13 mouse cellular contexts compared by ENCODE assay signal in genomic region chr12:17037053-17037610, GRCm38 (mm10). TPM values are rescaled to one million over a fixed set of nuclear protein-coding genes. Genes with fewer than 3 reads are reported as not detected.
A peak's percentile ranks its signal among the peaks of the same experiment; 100 is the strongest.
DNase-seq lines count a peak whose midpoint lies in the region; ATAC-seq lines count a peak whose summit lies in the region.
"Had no signal": no experiment of that assay in that cellular context is flagged by ENCODE, and none has a peak within 500 bp of the region (broad histone marks: within the 10 kb centered on the region; RNA-seq: fewer than 3 reads in every experiment).

No protein-coding gene starts in this region.

- H3K27me3 ChIP-seq in hindbrain, embryonic 16.5 days (replicated peaks; ENCODE audit: control insufficient read depth, insufficient read depth, low read length) = no peaks in the 10 kb centered on the region
- H3K27me3 ChIP-seq in hindbrain, embryonic 12.5 days = no peaks in the 10 kb centered on the region
- no peaks in the 10 kb centered on the region for H3K27me3 ChIP-seq in midbrain, embryonic 14.5 days (ENCODE audit: control insufficient read depth, insufficient read depth, low read length)
- H3K27me3 ChIP-seq in midbrain, embryonic 10.5 days (ENCODE audit: low read depth, poor library complexity, severe bottlenecking) = no peaks in the 10 kb centered on the region
- no peaks in the 10 kb centered on the region for H3K27me3 ChIP-seq in intestine, embryonic 15.5 days (replicated peaks)
- H3K27me3 ChIP-seq: embryonic facial prominence, embryonic 15.5 days had no signal

- H3K4me3 ChIP-seq in hindbrain, embryonic 16.5 days (ENCODE audit: low read length) = no peak overlapping the region
- H3K4me3 ChIP-seq in hindbrain, embryonic 12.5 days = no peak overlapping the region
- H3K4me3 ChIP-seq in midbrain, embryonic 14.5 days (replicated peaks; ENCODE audit: low read depth, low read length) = no peak overlapping the region
- H3K4me3 ChIP-seq in midbrain, embryonic 10.5 days = no peak overlapping the region
- H3K4me3 ChIP-seq in intestine, embryonic 15.5 days (replicated peaks) = no peak overlapping the region
- H3K4me3 ChIP-seq: embryonic facial prominence, embryonic 15.5 days had no signal

- ATAC-seq in hindbrain, embryonic 16.5 days = 0 out of 2 replicates have a peak, but pooled peaks have one; percentile 12
- no peak for ATAC-seq in hindbrain, embryonic 12.5 days (ENCODE audit: low FRiP score)
- no peak for ATAC-seq in midbrain, embryonic 14.5 days (ENCODE audit: low FRiP score, low TSS enrichment)
- ATAC-seq in intestine, embryonic 15.5 days = no peak

- WGBS in hindbrain, embryonic 16.5 days = 49% methylated on average over 14 of the region's 14 CpGs
- 65% methylated on average over 14 of the region's 14 CpGs for WGBS in hindbrain, embryonic 12.5 days
- WGBS in midbrain, embryonic 14.5 days = 55% methylated on average over 14 of the region's 14 CpGs
- WGBS in midbrain, embryonic 10.5 days = 76% methylated on average over 14 of the region's 14 CpGs
- 59% methylated on average over 14 of the region's 14 CpGs for WGBS in intestine, embryonic 15.5 days

- no peaks in the 10 kb centered on the region for H3K9me3 ChIP-seq in hindbrain, embryonic 16.5 days (ENCODE audit: control insufficient read depth, low read length)
- H3K9me3 ChIP-seq in hindbrain, embryonic 12.5 days (replicated peaks) = no peaks in the 10 kb centered on the region
- H3K9me3 ChIP-seq in midbrain, embryonic 14.5 days (ENCODE audit: control insufficient read depth, low read length) = no peaks in the 10 kb centered on the region
- no peaks in the 10 kb centered on the region for H3K9me3 ChIP-seq in midbrain, embryonic 10.5 days (replicated peaks)
- no peaks in the 10 kb centered on the region for H3K9me3 ChIP-seq in intestine, embryonic 15.5 days
- H3K9me3 ChIP-seq: embryonic facial prominence, embryonic 15.5 days had no signal

- H3K36me3 ChIP-seq in hindbrain, embryonic 16.5 days (ENCODE audit: control insufficient read depth, insufficient read depth, low read length) = no peaks in the 10 kb centered on the region
- no peaks in the 10 kb centered on the region for H3K36me3 ChIP-seq in hindbrain, embryonic 12.5 days
- no peaks in the 10 kb centered on the region for H3K36me3 ChIP-seq in midbrain, embryonic 14.5 days (ENCODE audit: control insufficient read depth, insufficient read depth, low read length)
- no peaks in the 10 kb centered on the region for H3K36me3 ChIP-seq in midbrain, embryonic 10.5 days
- no peaks in the 10 kb centered on the region for H3K36me3 ChIP-seq in intestine, embryonic 15.5 days
- H3K36me3 ChIP-seq: embryonic facial prominence, embryonic 15.5 days had no signal

- H3K9ac ChIP-seq in hindbrain, embryonic 16.5 days (ENCODE audit: low read depth, low read length) = no peak overlapping the region
- no peak overlapping the region for H3K9ac ChIP-seq in hindbrain, embryonic 12.5 days
- no peak overlapping the region for H3K9ac ChIP-seq in midbrain, embryonic 14.5 days (replicated peaks; ENCODE audit: low read length)
- H3K9ac ChIP-seq in intestine, embryonic 15.5 days = no peak overlapping the region
- H3K9ac ChIP-seq: embryonic facial prominence, embryonic 15.5 days had no signal

- no peak overlapping the region for H3K4me2 ChIP-seq in hindbrain, embryonic 16.5 days (ENCODE audit: low read length)
- no peak overlapping the region for H3K4me2 ChIP-seq in hindbrain, embryonic 12.5 days (replicated peaks)
- no peak overlapping the region for H3K4me2 ChIP-seq in midbrain, embryonic 14.5 days (ENCODE audit: low read length)
- H3K4me2 ChIP-seq in intestine, embryonic 15.5 days (replicated peaks) = no peak overlapping the region; the same call in 1 of the 2 replicates
- H3K4me2 ChIP-seq: embryonic facial prominence, embryonic 15.5 days had no signal

- DNase-seq in midbrain, embryonic 14.5 days = peak; percentile 23
- DNase-seq in midbrain, embryonic 10.5 days (ENCODE audit: low spot score) = no peak
- peak; percentile 61 to 64 for DNase-seq in left cerebral cortex, postnatal 36 days (ENCODE audit: low spot score in 2 of 2)
- DNase-seq in right cerebral cortex, postnatal 25 days = peak; percentile 62
- no peak for DNase-seq in kidney, postnatal 10 days
- DNase-seq: cerebellum, postnatal 25 days; heart, postnatal 4 days; thymus, adult 2 months had no signal

- no peak overlapping the region for H3K27ac ChIP-seq in hindbrain, embryonic 16.5 days (ENCODE audit: low read depth, low read length)
- no peak overlapping the region for H3K27ac ChIP-seq in hindbrain, embryonic 12.5 days
- H3K27ac ChIP-seq in midbrain, embryonic 14.5 days (replicated peaks; ENCODE audit: low read depth, low read length) = no peak overlapping the region
- H3K27ac ChIP-seq in midbrain, embryonic 10.5 days (replicated peaks) = no peak overlapping the region
- H3K27ac ChIP-seq in intestine, embryonic 15.5 days = no peak overlapping the region
- H3K27ac ChIP-seq: embryonic facial prominence, embryonic 15.5 days had no signal

- H3K4me1 ChIP-seq in hindbrain, embryonic 16.5 days (ENCODE audit: control insufficient read depth, insufficient read depth, low read depth, low read length) = peaks cover 8% of the 10 kb centered on the region; the same call in 1 of the 2 replicates
- peaks cover 2% of the 10 kb centered on the region for H3K4me1 ChIP-seq in hindbrain, embryonic 12.5 days
- no peaks in the 10 kb centered on the region for H3K4me1 ChIP-seq in midbrain, embryonic 14.5 days (ENCODE audit: control insufficient read depth, insufficient read depth, low read length)
- H3K4me1 ChIP-seq in midbrain, embryonic 10.5 days = 0 out of 2 replicates have a peak, but pooled peaks cover 8% of the 10 kb centered on the region
- H3K4me1 ChIP-seq in intestine, embryonic 15.5 days (replicated peaks) = no peaks in the 10 kb centered on the region

- intact Hi-C loops in left cerebral cortex, postnatal 36 days (cut with DNase I) = loop anchor here (5.0 kb wide), 2 partner anchors 60 to 120 kb away; no protein-coding TSS in a partner anchor

RNA-seq across cellular contexts. Expression of gene 2410004P03Rik, which starts 25.6 kb away (rescaled TPM):
- polyA plus RNA-seq in hindbrain, embryonic 16.5 days (2015; fragmentation: Nextera tagmentation; extraction: Ambion mirVana) = 8.2 and 9.1 TPM in 2 replicates
- 3.5 TPM in 2 replicates for polyA plus RNA-seq in hindbrain, embryonic 12.5 days (2016; fragmentation: Nextera tagmentation; extraction: Ambion mirVana)
- polyA plus RNA-seq in midbrain, embryonic 14.5 days (2014; fragmentation: Nextera tagmentation; extraction: Ambion mirVana) = 2.6 and 3.4 TPM in 2 replicates
- polyA plus RNA-seq in midbrain, embryonic 10.5 days (2016; fragmentation: Nextera tagmentation; extraction: Ambion mirVana) = 0.42 and 1.3 TPM in 2 replicates
- total RNA-seq in left cerebral cortex, postnatal 36 days (2021) = under 1 TPM; 0.34 to 0.89 TPM
- polyA plus RNA-seq in intestine, embryonic 15.5 days (2015; fragmentation: Nextera tagmentation; extraction: Ambion mirVana) = 0.09 and 0.44 TPM in 2 replicates
- polyA plus RNA-seq: liver, embryonic 16.5 days had no signal

RNA-seq across cellular contexts. Expression of gene Pqlc3, which starts 36.9 kb away (rescaled TPM):
- polyA plus RNA-seq in hindbrain, embryonic 16.5 days (2015; fragmentation: Nextera tagmentation; extraction: Ambion mirVana) = 1.7 and 2.1 TPM in 2 replicates
- 3.3 and 3.6 TPM in 2 replicates for polyA plus RNA-seq in hindbrain, embryonic 12.5 days (2016; fragmentation: Nextera tagmentation; extraction: Ambion mirVana)
- 0.91 and 1.2 TPM in 2 replicates for polyA plus RNA-seq in midbrain, embryonic 14.5 days (2014; fragmentation: Nextera tagmentation; extraction: Ambion mirVana)
- polyA plus RNA-seq in midbrain, embryonic 10.5 days (2016; fragmentation: Nextera tagmentation; extraction: Ambion mirVana) = 3.3 and 3.5 TPM in 2 replicates
- total RNA-seq in left cerebral cortex, postnatal 36 days (2021) = 1 to 10 TPM in 1 of 2 experiments, under 1 TPM in 1; 0.84 to 1.4 TPM
- 10.3 and 12.6 TPM in 2 replicates for polyA plus RNA-seq in intestine, embryonic 15.5 days (2015; fragmentation: Nextera tagmentation; extraction: Ambion mirVana)

Comparison
In these comparisons a context has a peak if more than half of its experiments do, and no peak if none do; other contexts are left out.
1. DNase-seq: peak in midbrain, embryonic 14.5 days (single experiment), left cerebral cortex, postnatal 36 days (2 of 2) and right cerebral cortex, postnatal 25 days (single experiment); none in midbrain, embryonic 10.5 days (single experiment) and kidney, postnatal 10 days (single experiment).